Mouse (Mus musculus): Measurements from ENCODE around the gene Mettl21e. TPM values are rescaled to one million over a fixed set of nuclear protein-coding genes. Genes with fewer than 3 reads are reported as not detected.
"Not testable (repeated sequence)": the region's sequence is repeated elsewhere in the genome, so short reads cannot be mapped to it uniquely, and the experiment has no call there.

Mettl21e gene
- polyA plus RNA-seq (2016; fragmentation: Nextera tagmentation; extraction: Ambion mirVana), result not detected in 2 replicates

GRCm38 (mm10) chr1:44218876-44219275 is at the start of gene Mettl21e:
Gene Mettl21e (minus strand): TSS chr1:44218961.
- H3K27ac ChIP-seq (replicated peaks), result no peak within 1 kb of the TSS
- no peaks in the 10 kb centered on the region for H3K4me1 ChIP-seq
- WGBS, result 65% methylated on average over 1 of the region's 1 CpGs
- H3K9me3 ChIP-seq, result no peaks in the 10 kb centered on the region
- no peaks in the 10 kb centered on the region for H3K36me3 ChIP-seq
- H3K9ac ChIP-seq (replicated peaks), result no peak within 1 kb of the TSS
- ATAC-seq (ENCODE audit: low FRiP score, low read depth), result no peak
- H3K4me3 ChIP-seq, result no peak within 1 kb of the TSS
- no peak within 1 kb of the TSS for H3K4me2 ChIP-seq (replicated peaks)
- no peaks in the 10 kb centered on the region for H3K27me3 ChIP-seq

- WGBS, result 87% methylated on average over 2 of the region's 2 CpGs
- not testable (repeated sequence) for H3K27me3 ChIP-seq; ATAC-seq (ENCODE audit: low FRiP score, low read depth)
Observed at GRCm38 (mm10) chr1:44240440-44240839, 21.7 kb upstream of the Mettl21e start.

DNA sequence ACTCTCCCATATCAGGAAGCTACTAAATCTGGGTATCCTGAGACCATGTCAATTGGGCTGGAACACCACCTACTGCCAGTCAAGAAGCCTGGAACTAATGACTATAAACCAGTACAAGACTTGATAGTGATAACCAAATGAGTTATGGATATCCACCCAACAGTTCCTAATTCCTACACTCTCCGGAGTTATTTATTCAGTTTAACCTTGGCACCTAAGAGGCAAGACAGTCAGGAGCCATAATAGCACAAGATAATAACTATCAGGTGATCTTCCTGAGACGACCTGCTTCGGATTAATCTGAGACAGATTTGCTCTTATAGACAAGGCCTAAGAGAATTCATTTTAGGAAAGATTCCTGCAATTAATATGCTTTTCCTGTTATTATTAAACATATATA is 21.2 kb upstream of the Mettl21e start:
- Histone ChIP-seq H3K9ac (replicated peaks) (no peak overlapping the region), H3K4me3 (no peak overlapping the region), H3K36me3 (no peaks in the 10 kb centered on the region), H3K27ac (replicated peaks) (no peak overlapping the region), H3K9me3 (no peaks in the 10 kb centered on the region), H3K27me3 (no peaks in the 10 kb centered on the region), H3K4me1 (no peaks in the 10 kb centered on the region), H3K4me2 (replicated peaks) (no peak overlapping the region)
- no peak for ATAC-seq (ENCODE audit: low FRiP score, low read depth)
- WGBS, result 89% methylated on average over 3 of the region's 3 CpGs

More at GRCm38 (mm10) chr1:44240440-44240839, 21.7 kb upstream of the Mettl21e start:
- not testable (repeated sequence) for H3K9me3 ChIP-seq; H3K9ac ChIP-seq (replicated peaks); H3K4me1 ChIP-seq; H3K36me3 ChIP-seq; H3K4me3 ChIP-seq; H3K4me2 ChIP-seq (replicated peaks); H3K27ac ChIP-seq (replicated peaks)

DNA sequence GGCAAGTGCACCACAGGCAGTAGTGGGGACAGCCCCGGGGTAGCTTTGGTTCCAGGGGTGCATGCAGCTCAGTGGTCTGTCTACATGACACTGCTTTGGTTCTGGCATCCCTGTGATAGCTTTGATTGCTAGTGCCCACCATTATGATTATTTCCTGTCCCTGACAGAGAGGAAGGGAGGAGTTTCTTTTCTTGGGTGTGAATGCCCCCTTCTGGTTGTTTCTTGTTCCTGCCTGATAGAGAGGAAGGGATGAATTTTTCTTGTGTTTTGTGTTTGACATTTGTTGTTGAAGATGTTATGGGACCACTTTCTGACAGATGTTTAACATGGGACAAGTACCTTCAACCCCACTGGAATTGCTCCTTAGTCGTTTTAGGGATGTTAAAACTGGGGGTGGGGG is 18.5 kb upstream of the Mettl21e start:
- no peaks in the 10 kb centered on the region for H3K4me1 ChIP-seq
- ATAC-seq (ENCODE audit: low FRiP score, low read depth), result no peak
- WGBS, result 93% methylated on average over 2 of the region's 2 CpGs
- H3K9ac ChIP-seq (replicated peaks), result no peak overlapping the region
- H3K9me3 ChIP-seq, result no peaks in the 10 kb centered on the region
- no peak overlapping the region for H3K27ac ChIP-seq (replicated peaks)
- no peaks in the 10 kb centered on the region for H3K27me3 ChIP-seq
- no peak overlapping the region for H3K4me2 ChIP-seq (replicated peaks)
- no peak overlapping the region for H3K4me3 ChIP-seq
- no peaks in the 10 kb centered on the region for H3K36me3 ChIP-seq

DNA sequence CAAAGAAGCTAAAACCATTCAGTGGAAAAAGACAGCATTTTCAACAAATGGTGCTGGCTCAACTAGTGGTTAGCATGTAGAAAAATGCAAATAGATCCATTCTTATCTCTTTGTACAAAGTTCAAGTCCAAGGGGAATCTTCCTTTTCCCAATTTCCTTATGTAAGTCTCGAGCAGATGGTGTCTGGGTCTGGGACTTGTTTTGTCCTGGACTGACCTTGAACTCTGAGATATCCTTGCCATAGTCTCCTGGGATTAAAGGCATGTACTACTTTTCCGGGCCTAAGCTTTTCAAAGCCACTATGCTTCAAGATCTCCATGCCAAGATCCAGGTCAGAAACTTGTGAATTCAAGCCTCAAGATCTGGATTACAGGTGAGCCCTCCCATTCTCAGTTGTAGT is 16.6 kb upstream of the Mettl21e start:
- 79% methylated on average over 2 of the region's 2 CpGs for WGBS
- no peaks in the 10 kb centered on the region for H3K36me3 ChIP-seq
- H3K4me1 ChIP-seq, result no peaks in the 10 kb centered on the region
- H3K4me3 ChIP-seq, result no peak overlapping the region
- H3K4me2 ChIP-seq (replicated peaks), result no peak overlapping the region
- ATAC-seq (ENCODE audit: low FRiP score, low read depth), result no peak
- H3K9me3 ChIP-seq, result no peaks in the 10 kb centered on the region
- H3K27me3 ChIP-seq, result no peaks in the 10 kb centered on the region
- H3K27ac ChIP-seq (replicated peaks), result no peak overlapping the region
- no peak overlapping the region for H3K9ac ChIP-seq (replicated peaks)

- not testable (repeated sequence) for H3K4me3 ChIP-seq; H3K9ac ChIP-seq (replicated peaks); H3K4me1 ChIP-seq; ATAC-seq (ENCODE audit: low FRiP score, low read depth); H3K36me3 ChIP-seq; H3K4me2 ChIP-seq (replicated peaks); H3K27me3 ChIP-seq; H3K27ac ChIP-seq (replicated peaks); H3K9me3 ChIP-seq
- WGBS, result 92% methylated on average over 2 of the region's 2 CpGs
Observed at GRCm38 (mm10) chr1:44234531-44234930, 15.8 kb upstream of the Mettl21e start.

DNA sequence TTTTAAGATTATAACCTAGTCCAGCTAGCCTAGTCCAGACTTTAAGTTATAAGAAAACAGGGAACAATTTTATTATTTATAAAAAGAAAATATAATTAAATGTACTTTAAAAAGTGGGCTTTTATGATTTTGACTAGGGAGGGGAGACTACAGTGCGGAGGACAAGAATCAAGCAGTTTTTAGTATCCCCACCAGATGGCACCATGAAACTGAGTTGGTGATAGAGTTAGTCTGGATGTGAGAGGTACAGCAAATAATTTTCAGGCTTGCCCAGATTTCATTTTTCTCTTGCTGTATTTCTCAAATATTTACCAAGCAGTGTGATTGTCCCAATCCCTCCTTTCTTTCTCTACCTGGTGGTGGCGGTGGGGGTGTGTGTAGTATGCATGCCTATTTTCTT is 10.3 kb upstream of the Mettl21e start:
- no peak overlapping the region for H3K4me3 ChIP-seq
- ATAC-seq (ENCODE audit: low FRiP score, low read depth), result peak; percentile 72; the same call in 1 of the 2 replicates
- no peak overlapping the region for H3K4me2 ChIP-seq (replicated peaks)
- H3K9me3 ChIP-seq, result no peaks in the 10 kb centered on the region
- no peaks in the 10 kb centered on the region for H3K27me3 ChIP-seq
- WGBS, result 50% methylated on average over 2 of the region's 2 CpGs
- no peaks in the 10 kb centered on the region for H3K36me3 ChIP-seq
- no peak overlapping the region for H3K9ac ChIP-seq (replicated peaks)
- H3K27ac ChIP-seq (replicated peaks), result no peak overlapping the region
- H3K4me1 ChIP-seq, result no peaks in the 10 kb centered on the region

DNA sequence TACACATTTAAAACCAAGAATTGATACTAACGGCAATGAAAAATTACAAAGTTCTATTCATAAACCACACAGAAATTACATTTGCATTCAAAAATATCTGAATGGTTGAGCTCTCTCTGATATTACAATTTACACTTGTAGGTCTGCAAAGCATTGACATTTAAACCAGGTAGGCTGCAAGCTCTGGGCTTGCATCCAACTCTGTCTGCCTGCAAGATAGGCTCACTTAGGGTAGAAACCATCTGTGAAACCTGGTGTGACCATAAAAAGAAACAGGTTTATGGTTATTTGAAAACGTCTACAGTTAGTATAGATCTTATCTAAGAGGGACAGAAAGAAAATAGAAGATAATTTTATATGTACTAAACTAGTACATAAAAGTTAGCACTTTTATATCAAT is 1.6 kb downstream of the Mettl21e start:
- no peaks in the 10 kb centered on the region for H3K9me3 ChIP-seq
- H3K4me3 ChIP-seq, result no peak overlapping the region
- H3K4me2 ChIP-seq (replicated peaks), result no peak overlapping the region
- no peak overlapping the region for H3K9ac ChIP-seq (replicated peaks)
- H3K27ac ChIP-seq (replicated peaks), result no peak overlapping the region
- no peaks in the 10 kb centered on the region for H3K4me1 ChIP-seq
- WGBS, result 82% methylated on average over 2 of the region's 2 CpGs
- no peak for ATAC-seq (ENCODE audit: low FRiP score, low read depth)
- no peaks in the 10 kb centered on the region for H3K27me3 ChIP-seq
- no peaks in the 10 kb centered on the region for H3K36me3 ChIP-seq

GRCm38 (mm10) chr1:44216352-44217116 is 2.2 kb downstream of the Mettl21e start:
- no peak overlapping the region for H3K4me3 ChIP-seq
- WGBS, result 85% methylated on average over 2 of the region's 2 CpGs
- no peaks in the 10 kb centered on the region for H3K9me3 ChIP-seq
- ATAC-seq (ENCODE audit: low FRiP score, low read depth), result no peak
- no peaks in the 10 kb centered on the region for H3K27me3 ChIP-seq
- no peak overlapping the region for H3K9ac ChIP-seq (replicated peaks)
- H3K4me2 ChIP-seq (replicated peaks), result no peak overlapping the region
- no peaks in the 10 kb centered on the region for H3K4me1 ChIP-seq
- H3K36me3 ChIP-seq, result no peaks in the 10 kb centered on the region
- no peak overlapping the region for H3K27ac ChIP-seq (replicated peaks)

DNA sequence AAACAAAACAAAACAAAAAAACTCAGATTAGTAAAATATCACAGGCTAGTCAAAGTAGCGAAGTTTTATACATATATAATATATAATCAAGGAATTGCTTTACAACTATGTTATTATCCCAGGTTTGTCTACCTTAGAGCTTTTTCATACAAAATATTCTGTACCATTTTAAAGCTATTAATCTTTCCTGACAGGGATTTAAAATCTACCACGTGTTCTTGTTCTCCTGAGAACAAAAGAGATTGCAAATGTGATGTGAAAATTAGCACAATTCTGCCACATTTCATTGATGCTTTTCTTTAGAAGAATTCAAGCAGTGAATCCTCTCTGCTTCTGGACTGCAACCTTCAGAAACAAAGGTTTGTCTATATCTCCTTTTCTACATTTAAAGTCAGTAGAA is 4.3 kb downstream of the Mettl21e start:
- Histone ChIP-seq H3K9me3 (no peaks in the 10 kb centered on the region), H3K9ac (replicated peaks) (no peak overlapping the region), H3K4me2 (replicated peaks) (no peak overlapping the region), H3K27me3 (no peaks in the 10 kb centered on the region), H3K27ac (replicated peaks) (no peak overlapping the region), H3K4me3 (no peak overlapping the region), H3K4me1 (no peaks in the 10 kb centered on the region), H3K36me3 (no peaks in the 10 kb centered on the region)
- WGBS, result 51% methylated on average over 2 of the region's 2 CpGs
- ATAC-seq (ENCODE audit: low FRiP score, low read depth), result no peak

GRCm38 (mm10) chr1:44202876-44203275 is 15.9 kb downstream of the Mettl21e start:
- peaks cover 6% of the 10 kb centered on the region; the same call in 1 of the 2 replicates for H3K27me3 ChIP-seq
- H3K27ac ChIP-seq (replicated peaks), result no peak overlapping the region
- ATAC-seq (ENCODE audit: low FRiP score, low read depth), result no peak
- no peak overlapping the region for H3K4me2 ChIP-seq (replicated peaks)
- no peaks in the 10 kb centered on the region for H3K9me3 ChIP-seq
- H3K4me1 ChIP-seq, result no peaks in the 10 kb centered on the region
- H3K4me3 ChIP-seq, result no peak overlapping the region
- 90% methylated on average over 15 of the region's 15 CpGs for WGBS
- H3K9ac ChIP-seq (replicated peaks), result no peak overlapping the region
- H3K36me3 ChIP-seq, result no peaks in the 10 kb centered on the region

DNA sequence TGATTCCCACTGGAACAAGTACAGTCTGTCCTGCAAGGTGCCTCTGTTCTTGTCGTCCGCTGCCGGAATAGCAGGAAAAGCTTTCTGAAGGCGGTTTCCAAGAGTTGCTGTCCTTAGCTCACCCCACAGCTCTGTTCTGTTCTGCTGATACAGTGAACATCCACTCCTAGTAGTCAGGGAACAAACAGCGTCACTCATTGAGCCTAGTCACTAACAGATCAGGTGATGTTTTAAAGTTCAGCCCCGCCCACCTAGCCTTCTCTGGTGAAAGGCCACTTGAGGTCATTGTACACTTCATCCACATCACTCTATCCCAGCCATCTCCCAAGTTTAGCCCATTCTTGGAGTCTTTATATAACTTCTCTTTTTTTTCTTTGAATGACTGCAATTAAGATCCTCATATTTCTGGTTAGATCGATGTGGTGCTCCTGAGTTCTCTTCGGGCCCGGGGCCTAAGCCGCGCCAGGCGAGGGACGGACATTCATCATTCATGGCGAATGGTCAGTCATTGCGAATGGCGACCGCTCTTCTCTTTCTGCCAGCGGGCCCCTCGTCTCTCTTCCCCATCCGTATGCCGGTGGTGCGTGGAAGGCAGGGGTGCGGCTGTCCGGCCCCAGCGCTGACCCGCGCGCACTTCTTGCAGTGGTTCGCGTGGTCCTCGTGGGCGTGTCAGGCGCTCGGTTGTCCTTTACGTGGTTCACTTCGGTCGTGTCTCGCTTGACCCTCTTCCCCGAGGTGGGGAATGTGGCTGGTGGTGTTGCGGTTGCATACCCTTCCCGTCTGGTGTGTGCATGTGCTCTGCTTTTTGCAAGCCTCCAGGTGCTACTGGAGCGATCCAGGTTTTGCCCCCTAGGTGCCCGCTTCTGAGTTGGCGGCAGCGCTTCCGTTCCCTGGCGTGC is 20.2 kb downstream of the Mettl21e start:
- ATAC-seq (ENCODE audit: low FRiP score, low read depth), result peak; percentile 72
- H3K4me2 ChIP-seq (replicated peaks), result peak overlapping the region; percentile 72

More for the DNA sequence above, 20.2 kb downstream of the Mettl21e start:
- Histone ChIP-seq H3K36me3 (no peaks in the 10 kb centered on the region), H3K27ac (replicated peaks) (no peak overlapping the region), H3K27me3 (peaks cover 6% of the 10 kb centered on the region; the same call in 1 of the 2 replicates), H3K9me3 (no peaks in the 10 kb centered on the region), H3K4me3 (peak overlapping the region; percentile 49), H3K9ac (replicated peaks) (peak overlapping the region; percentile 53), H3K4me1 (no peaks in the 10 kb centered on the region)
- 19% methylated on average over 47 of the region's 47 CpGs for WGBS
